Mouse (Mus musculus): ENCODE measurements around the gene Cfi.
A peak's percentile ranks its signal among the peaks of the same experiment; 100 is the strongest.

Cfi gene

DNA sequence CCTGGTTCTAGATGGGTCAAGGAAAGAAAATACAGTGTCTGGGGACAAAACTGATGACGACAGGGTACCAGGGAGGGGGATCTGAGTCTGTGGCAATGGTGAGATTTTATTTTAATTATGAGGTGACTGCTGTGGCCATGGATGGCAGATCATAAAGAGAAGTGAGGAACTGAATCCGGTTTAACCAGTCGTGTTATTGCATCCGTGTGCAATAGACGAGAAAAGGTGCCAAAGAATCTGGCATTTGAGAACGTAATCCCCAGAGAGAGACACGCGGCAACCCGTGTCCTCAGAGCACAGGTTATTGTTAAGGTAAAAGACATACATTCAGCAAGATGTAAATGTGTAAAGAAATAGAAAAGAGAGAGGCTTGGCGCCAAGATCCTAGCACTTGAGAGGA lies 41.6 kb downstream of the Cfi start:
- no peak for DNase-seq (ENCODE audit: inconsistent ontology term)

DNA sequence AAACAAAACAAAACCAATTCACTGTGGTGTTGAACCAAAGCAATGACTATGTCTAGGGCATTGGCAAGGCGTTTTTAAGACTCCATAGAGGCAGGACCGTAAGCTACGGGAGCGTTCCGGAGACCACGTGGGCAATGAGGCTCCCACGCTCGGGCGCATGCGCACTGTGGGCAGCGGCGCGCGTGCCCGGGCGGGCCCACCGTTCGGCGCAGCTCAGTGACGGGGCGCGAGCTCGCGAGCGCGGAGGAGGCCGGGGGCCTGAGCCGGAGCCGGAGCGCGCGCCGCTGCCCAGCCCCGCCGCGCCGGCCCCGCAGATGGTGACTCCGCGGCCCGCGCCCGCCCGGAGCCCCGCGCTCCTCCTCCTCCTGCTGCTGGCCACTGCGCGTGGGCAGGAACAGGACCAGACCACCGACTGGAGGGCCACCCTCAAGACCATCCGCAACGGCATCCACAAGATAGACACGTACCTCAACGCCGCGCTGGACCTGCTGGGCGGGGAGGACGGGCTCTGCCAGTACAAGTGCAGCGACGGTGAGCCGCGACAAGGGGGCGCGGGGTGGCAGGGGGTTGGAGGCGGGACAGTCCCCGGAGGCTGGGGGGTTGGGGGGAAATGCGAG lies 42.8 kb downstream of the Cfi start, which contains the start of gene Pla2g12a:
TSS of gene Pla2g12a (plus strand) at position 202 of the 617 bp plus-strand sequence.
- DNase-seq (ENCODE audit: inconsistent ontology term) = peak; percentile 92

DNA sequence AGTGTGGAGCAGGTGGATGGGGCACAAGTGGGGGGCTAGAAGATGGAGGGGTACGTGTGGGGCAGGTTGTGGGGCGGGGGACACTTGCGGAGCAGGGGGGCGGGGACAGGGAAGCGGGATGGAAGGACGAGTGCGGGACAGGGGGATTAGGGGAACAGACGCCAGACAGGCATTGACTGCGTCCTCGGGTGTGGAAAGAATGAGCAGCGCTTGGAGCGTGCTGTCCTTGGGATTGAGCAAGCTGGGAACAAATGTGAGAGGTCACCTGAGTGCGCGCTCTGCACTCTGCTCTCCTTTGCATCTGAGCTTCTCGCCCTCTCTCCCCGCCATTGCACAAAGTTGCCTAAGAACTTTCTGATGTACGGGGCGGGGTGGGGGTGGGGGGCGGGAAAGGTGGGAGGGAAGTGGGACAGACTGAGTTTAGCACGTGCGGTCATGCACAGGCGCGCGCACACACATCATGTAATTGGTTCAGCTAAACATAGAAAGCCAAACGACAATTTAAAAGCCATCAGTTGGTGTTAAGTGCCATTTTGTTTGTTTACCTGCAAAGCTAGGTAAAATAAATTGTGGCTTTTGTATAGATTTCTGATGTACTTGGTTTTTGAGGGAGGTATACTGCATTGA lies 43.6 kb downstream of the Cfi start:
- DNase-seq (ENCODE audit: inconsistent ontology term) = peak; percentile 31

DNA sequence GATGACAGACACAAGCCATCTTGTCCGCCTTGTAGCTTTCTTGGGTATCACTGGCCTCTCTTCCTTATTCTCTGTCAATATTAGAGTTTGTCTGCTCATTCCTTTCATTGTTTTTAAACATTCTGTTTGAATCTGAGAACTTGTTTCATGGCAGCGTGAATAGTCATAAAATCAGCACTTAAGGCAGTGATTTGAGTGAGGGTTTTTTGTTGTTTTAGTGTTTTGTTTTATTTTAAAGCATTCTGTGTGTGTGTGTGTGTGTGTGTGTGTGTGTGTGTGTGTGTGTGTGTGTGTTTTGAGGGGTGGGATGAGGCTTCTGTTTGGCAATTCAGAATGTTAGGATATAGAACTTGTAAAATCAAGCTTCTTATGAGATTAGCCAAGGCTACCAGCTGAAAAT lies 44.2 kb downstream of the Cfi start:
- DNase-seq (ENCODE audit: inconsistent ontology term) = no peak

DNA sequence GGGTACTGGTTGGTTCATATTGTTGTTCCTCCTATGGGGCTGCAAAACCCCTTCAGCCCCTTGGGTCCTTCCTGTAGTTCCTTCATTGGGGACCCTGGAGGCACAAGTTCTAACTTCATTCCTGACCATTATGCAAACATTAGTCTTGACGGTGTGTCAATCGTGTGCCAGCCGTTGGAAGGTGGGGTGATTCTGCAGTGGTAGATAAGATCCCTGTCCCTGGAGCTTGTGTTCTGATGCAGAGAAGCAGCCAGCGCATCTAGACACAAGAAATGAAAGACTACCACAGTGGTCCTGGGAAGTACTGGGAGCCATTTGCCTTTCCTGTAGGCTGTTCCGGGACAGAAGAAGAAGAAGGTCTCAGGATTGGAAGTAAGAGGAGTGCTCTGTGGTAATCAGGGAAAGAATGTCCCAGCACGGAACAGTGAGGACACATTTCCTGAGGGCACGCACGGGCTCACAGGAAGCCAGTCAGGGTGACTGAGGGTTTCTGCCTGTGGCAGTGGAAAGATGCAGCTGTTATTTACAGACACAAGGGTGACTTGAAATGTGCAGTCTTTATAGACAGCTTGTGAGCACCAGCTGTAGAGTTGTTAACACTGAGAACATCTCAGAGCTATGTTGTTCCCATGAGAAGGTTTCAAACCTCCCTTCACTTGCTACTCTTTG lies 45.4 kb downstream of the Cfi start:
- DNase-seq (ENCODE audit: inconsistent ontology term) = no peak

DNA sequence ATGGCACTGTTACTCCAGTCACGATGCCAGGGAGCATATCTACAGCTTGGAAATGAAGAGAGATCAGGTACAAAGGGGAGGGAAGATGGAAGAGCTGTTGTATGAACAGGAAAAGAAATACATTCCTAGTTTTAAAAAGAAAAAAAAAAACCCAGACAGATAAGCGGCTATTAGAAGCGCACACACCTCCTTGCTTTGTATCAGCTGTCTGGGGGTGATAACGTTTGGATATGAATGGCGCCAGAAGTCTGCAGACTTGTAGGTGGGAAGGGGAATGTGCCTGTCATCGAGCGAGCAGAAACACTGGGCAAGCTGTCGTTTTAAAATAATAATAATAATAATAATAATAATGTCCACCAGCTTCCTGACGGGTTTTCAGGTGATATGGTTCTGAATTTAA lies 49.9 kb downstream of the Cfi start:
- DNase-seq (ENCODE audit: inconsistent ontology term) = no peak

DNA sequence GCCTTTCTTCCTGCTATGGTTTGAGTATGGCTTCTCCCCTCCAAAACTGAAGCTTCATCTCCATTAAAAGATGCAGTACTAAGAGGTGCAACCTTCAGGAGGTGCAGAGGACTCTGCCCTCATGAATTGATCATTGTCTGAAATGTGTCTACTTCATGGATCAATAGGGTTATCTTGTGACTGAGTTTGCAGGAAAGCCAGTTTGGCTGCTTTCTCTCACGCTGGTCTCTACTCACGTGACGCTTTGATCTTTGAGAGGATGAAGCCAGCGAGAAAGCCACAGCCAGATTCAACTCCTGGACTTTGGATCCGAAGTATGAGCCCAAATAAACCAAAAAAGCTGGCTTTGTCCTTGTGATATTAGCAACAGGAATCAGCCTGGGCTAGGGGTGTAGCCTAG lies 50.7 kb downstream of the Cfi start:
- DNase-seq (ENCODE audit: inconsistent ontology term) = no peak

DNA sequence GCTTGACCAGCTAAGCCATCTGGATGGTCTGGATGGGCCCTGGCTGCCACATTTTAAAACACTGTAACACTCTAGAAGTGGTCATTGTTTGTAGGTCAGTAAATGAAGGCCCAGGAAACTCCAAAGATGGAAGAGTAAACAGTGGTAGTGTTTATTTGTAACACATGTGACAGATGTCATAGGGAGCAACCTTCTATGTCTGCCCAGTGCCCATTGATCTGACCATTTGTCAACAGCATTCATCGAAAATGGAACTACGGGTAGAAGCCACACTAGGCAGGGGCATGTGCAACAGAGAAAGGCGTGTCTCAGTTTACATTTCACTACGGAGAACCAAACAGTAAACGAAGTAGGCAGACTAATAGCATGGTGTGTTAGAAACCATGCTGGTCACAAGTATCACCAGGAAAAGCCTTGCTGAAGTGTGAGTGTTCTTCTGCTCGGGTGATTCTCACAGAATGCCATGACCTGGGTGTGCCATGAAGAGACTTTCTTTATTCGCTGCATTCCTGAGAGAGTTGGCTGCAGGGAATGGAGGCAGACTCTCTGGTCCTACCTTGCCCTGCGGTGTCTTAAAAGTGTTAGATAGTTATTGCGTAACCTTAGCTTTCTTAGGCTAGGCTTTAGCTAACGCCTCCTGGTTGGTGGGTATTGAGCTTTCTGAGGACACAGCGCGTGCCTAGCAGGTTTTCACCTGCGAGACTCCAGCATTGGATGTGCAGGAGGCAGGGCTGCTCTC lies 52.3 kb downstream of the Cfi start:
- DNase-seq (ENCODE audit: inconsistent ontology term) = no peak

DNA sequence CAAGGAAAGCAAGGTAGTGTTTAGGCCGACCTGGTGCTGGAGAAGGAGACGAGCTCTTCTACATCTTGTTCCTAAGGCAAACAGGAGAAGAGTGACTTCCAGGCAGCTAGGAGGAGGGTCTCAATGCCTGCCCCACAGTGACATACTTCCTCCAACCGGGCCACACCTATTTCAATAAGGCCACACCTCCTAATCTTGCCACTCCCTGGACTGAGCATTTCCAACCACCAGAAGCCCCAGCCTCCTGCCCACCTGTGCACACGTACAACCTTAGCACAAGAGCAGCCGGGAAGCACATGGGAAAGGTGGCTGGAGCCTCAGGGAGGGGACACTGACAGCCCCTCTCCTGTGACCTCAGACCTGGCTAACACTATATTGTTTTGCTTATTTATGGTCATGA lies 56.3 kb downstream of the Cfi start:
- DNase-seq (ENCODE audit: inconsistent ontology term) = no peak

DNA sequence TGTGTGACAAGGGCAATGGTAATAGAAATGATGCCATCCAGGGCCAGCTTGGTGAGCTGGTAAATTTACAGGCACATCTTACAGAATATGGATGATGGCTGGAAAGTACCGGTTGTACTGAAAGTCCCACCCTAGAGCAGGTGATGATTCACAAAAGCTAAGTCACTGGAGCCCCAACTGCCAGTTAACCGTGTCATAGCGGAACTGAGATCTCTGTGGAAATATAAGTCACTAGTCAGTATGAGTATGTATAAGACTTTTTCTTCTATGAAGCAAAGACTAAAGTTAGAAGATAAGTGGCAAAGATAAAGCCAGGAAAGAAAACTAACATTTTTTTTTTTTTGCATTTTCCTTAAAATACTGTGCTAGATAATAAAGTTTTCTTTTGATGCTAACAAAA lies 57.5 kb downstream of the Cfi start:
- no peak for DNase-seq (ENCODE audit: inconsistent ontology term)

DNA sequence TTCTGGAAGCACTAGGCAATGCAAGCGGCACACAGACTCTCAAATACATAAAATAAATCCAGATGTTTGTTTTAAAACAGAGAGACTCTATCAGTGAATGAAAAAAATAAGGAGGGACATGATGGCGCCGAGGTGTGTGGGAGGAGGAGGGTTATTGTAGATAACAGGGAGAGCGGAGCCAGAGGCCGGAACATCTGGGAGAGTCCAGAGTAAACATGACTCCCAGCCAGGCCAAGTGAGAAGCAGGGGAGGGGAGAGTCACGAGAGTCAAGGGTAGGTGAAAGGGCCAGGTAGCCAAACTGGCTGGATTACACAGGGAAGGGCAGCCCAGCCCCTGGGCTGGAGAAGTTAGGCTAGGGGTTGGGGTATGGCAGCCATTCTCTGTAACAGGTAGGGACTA lies 60.9 kb downstream of the Cfi start:
- no peak for DNase-seq (ENCODE audit: inconsistent ontology term)

DNA sequence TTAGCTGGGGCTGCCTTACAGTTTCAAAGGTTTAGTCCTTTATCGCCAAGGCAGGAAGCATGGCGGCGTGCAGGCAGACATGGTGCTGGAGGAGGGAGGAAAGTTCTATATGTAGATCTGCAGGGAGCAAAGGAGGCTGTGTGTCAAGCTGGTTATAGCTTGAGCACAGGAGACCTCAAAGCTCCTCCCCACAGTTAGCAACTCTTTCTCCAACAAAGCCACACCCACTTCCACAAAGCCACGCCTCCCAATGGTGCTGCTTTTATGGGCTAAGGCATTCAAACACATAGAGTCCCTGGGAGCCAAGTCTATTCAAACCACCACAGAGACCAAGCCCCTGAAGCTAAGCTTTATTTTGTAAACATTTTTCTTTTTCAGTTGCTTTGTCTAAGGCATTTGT lies 63.2 kb downstream of the Cfi start:
- no peak for DNase-seq (ENCODE audit: inconsistent ontology term)

DNA sequence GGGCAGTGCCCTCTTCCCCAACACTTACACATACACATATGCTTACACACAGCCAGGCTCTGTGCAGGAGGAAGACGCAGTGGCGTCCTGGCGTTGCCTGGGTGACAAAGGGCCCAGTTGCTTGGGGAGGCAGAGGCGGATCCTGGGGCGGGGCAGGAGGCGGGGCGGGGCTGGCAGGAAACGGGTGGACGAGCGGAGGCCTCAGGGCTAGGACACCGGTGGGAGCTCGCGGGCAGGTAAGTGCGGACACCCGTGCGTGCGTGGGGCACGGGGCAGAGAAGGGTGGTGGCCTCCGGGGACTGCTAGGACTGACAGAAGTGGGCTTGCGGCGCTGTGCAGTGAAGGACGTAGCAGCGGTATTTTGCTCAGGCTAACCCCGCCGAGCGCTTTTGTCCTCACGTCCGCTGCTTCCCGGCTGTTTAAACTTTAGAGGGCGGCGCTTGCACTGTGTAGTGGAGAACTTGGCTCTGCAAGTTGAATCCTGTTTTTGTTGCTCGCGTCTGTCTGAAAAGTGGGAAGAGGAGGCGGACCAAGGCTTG lies 65.7 kb downstream of the Cfi start, which contains the start of gene Casp6:
TSS of gene Casp6 (plus strand) at position 155 of the 539 bp plus-strand sequence.
- peak; percentile 87 for DNase-seq (ENCODE audit: inconsistent ontology term)

DNA sequence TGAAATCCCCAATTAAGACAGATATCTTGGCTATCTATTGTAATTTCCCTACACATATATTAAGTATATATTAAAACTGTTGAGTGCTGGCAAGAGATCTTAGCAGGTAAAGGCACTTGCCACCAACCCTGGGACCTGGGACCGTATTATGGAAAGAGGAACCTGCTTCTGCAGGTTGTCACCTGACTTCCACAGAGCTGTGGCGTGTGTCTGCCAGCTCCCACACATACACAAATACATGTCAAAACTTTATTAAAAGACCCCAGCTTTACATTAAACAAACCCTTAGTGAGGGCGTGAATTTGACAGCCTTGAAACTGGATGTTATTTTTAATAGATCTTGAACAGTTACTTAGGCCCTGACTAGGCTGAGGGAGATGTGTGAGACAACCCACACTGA lies 67.7 kb downstream of the Cfi start:
- no peak for DNase-seq (ENCODE audit: inconsistent ontology term)

DNA sequence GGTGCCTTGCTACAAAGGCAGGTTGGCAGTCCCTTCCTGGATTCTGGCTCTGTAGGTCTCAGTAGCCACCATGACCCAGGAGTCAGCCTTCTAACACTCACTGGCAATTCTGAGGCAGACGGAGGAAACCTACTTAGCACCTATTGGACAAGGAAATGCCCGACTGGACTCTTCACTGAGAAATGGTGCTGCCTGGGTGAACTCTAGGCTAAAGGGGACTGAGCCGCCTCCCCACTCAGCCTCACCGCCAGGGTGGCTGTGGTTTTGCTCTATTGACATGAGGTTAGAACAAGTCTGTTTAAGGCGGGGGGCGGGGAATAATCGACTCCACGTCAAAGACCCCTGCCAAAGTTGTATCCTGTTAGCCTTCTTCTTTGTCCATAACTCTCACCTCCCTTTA lies 68.2 kb downstream of the Cfi start:
- no peak for DNase-seq (ENCODE audit: inconsistent ontology term)

DNA sequence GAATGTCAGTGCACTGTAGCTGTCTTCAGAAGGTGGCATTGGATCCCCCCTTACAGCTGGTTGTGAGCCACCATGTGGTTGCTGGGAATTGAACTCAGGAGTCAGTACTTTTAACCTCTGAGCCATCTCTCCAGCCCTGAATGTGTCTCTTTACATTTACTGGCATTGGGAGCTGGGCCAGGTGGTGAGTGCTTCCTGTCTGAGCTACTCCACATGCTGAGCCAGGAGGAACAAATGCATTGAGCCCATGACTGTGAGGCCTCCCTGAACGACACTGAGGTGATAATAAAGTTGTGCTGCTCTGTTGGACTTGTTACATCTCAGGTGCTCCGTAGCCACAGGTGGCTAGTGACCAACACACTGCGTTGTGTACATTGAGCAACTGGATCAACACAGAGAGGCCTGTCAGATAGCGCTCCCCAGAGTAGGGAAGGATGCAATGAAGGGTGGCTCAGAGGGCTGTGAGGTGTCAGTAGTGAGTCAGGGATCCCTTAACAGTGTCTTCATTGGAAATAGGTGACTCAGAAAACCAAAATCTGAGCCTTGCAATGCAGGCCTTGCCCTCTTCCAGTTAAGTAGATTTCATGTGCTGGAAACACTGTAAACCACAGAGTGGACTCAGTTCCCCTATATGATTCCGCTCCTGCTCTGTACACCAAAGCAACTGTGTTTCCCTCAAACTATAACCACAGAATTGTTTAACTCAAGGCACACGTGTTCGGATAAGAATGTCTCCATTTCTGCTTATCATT lies 68.9 kb downstream of the Cfi start:
- no peak for DNase-seq (ENCODE audit: inconsistent ontology term)

DNA sequence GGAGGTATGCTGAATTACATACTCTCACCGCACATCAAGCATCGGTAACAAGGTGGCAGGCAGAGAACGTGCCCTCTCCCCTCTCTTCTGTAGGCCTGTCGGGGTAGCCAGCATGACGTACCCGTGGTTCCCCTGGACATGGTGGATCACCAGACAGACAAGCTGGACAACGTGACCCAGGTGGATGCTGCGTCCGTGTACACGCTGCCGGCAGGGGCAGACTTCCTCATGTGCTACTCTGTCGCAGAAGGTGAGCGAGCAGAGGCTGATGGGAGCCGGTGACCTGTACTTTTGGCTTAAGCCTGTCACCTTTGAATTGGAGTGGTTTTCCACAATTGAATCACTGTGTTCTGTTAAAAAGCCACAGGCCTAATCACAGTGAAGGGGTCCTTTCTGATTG lies 76.3 kb downstream of the Cfi start:
- DNase-seq (ENCODE audit: inconsistent ontology term) = no peak

DNA sequence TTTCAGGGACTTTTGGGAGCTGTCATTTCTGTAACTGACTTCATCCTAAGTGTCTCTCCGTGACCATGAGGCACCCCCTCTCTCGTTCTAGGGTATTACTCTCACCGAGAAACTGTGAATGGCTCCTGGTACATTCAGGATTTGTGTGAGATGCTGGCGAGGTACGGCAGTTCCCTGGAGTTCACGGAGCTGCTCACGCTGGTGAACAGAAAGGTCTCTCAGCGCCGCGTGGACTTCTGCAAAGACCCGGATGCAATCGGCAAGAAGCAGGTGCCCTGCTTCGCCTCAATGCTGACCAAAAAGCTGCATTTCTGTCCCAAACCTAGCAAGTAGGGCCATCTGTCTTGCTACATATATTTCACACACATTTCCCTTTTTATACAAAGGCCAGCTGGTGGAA lies 77.6 kb downstream of the Cfi start:
- DNase-seq (ENCODE audit: inconsistent ontology term) = no peak

DNA sequence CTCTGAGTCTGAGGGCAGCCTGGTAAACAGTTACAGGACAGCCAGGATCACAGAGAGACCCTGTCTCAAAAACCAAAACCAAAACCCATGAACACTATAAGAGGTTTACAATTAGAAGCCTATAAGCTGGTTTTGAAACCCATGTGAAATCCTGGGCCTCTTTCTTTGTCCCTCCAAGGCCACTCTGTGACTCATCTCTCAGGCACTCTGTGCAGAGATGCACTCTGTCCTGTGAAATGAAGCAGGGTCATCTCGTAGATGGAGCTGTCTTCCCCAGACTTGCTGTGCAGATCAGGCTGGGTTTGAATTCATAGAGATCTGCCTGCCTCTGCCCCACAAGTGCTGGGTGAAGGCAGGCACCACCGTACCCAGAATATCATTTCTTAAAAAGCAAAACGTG lies 81.7 kb downstream of the Cfi start:
- peak; percentile 42 for DNase-seq (ENCODE audit: inconsistent ontology term)

DNA sequence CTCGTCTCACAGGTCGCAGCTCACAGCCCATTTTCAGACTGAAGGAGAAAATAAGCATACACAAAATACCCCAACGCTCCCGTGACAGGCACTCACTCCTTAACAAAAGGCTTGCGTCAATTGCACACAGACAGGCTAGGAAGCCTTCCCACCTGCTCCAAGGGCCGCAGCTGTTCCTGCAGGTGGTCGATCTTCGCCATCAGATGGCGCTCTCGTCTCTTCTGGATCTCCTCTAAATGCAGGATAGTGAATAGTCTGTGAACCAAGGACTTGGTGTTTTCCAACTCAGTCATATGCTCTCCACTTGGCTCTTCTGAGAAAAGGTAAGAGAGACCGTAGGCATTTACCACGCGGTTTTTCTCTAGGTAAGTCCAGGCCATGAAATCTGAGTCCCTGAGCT lies 82.8 kb downstream of the Cfi start:
- peak; percentile 43 for DNase-seq (ENCODE audit: inconsistent ontology term)

DNA sequence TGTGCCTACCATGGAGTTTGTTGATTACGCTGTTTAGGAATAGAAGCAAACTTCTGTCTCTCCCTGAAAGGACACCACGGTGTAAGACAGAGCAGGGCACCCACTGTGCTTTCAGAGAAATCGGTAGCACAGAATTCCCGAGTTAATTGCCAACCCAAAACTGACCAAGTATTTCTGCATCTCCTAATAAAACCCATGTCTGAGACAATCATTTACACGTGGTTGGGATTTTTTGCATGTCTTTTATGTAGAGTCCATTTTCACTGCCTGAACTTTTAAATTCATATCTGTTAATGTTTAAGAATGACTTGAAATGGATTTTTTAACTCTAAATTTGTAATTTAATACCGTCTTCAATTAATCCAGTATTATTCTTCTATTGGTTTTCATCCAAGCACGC lies 87.9 kb downstream of the Cfi start:
- DNase-seq (ENCODE audit: inconsistent ontology term) = no peak

Data from Muller cell, postnatal 12 days (primary cell).